Mouse (Mus musculus): ENCODE measurements around the gene Tmem132c. TPM values are rescaled to one million over a fixed set of nuclear protein-coding genes. Genes with fewer than 3 reads are reported as not detected.

Gene Tmem132c
- polyA plus RNA-seq, 1 experiment = 0.06 TPM

DNA sequence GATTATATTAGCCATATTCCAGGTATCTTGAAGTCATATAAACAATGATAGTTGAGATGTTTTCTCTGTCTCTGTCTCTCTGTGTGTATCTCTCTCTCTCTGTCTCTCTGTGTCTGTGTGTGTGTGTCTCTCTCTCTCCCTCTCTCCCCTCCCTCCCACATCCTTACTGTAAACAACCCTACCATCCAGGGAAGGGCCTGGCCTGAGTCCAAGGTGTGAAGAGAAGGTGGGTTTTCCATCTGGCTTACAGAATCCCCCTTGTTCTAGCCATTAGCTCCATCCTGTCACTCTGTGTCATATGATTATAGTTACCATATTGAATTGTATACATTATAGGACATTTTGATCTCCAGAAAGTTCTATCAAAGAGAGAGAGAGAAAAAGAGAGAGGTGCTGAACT lies 182.3 kb downstream of the Tmem132c start:
- no peaks in the 10 kb centered on the region for H3K79me2 ChIP-seq (ENCODE audit: control insufficient read depth, insufficient read depth)
- no peaks in the 10 kb centered on the region for H3K27me3 ChIP-seq (ENCODE audit: control insufficient read depth, insufficient read depth, insufficient read length)
- no peaks in the 10 kb centered on the region for H3K79me3 ChIP-seq (ENCODE audit: low read depth)
- TF ChIP-seq MYOD1 (IDR thresholded peaks at IDR 0.05; ENCODE audit: control insufficient read depth, insufficient read length, low read depth) = no peak
- no peak for TF ChIP-seq MYOG (IDR thresholded peaks at IDR 0.05; ENCODE audit: control insufficient read depth, extremely low read depth, insufficient read length)
- TF ChIP-seq FOSL1 (IDR thresholded peaks at IDR 0.05; ENCODE audit: insufficient read depth, low read length, poor library complexity, severe bottlenecking) = no peak
- TF ChIP-seq MAX (IDR thresholded peaks at IDR 0.05) = no peak
- TF ChIP-seq USF1 (IDR thresholded peaks at IDR 0.05; ENCODE audit: low read depth) = no peak
- TF ChIP-seq CEBPB (IDR thresholded peaks at IDR 0.05; ENCODE audit: low read depth) = no peak
- no peak overlapping the region for H3K4me3 ChIP-seq (ENCODE audit: insufficient read depth, poor library complexity, severe bottlenecking)
- H3ac ChIP-seq (ENCODE audit: control insufficient read depth, insufficient read length, low read depth) = no peak overlapping the region
- no peaks in the 10 kb centered on the region for H3K36me3 ChIP-seq (ENCODE audit: control insufficient read depth, insufficient read depth)

DNA sequence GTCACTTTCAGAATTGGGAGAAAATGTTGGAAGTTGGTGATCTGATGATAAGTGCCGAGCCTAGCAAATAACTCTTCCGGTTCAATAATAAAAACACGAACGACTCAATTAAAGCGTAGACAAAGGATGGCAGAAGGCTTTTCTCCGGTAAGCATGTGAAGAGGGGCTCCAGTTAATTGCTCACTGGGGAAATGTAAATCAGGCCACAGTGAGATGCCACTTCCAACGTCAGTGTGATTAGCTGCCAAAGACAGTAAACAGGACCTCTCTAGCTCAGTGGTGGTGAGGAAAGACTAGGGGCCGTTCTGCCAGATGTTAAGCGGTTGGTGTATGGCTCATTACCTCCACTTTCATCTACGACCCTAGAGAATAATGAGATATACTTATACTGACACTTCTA lies 187.5 kb downstream of the Tmem132c start:
- no peak overlapping the region for H3ac ChIP-seq (ENCODE audit: control insufficient read depth, insufficient read length, low read depth)
- H3K79me3 ChIP-seq (ENCODE audit: low read depth) = no peaks in the 10 kb centered on the region
- H3K79me2 ChIP-seq (ENCODE audit: control insufficient read depth, insufficient read depth) = no peaks in the 10 kb centered on the region
- no peaks in the 10 kb centered on the region for H3K36me3 ChIP-seq (ENCODE audit: control insufficient read depth, insufficient read depth)
- H3K27me3 ChIP-seq (ENCODE audit: control insufficient read depth, insufficient read depth, insufficient read length) = no peaks in the 10 kb centered on the region
- TF ChIP-seq MYOD1 (IDR thresholded peaks at IDR 0.05; ENCODE audit: control insufficient read depth, insufficient read length, low read depth) (no peak), MYOG (IDR thresholded peaks at IDR 0.05; ENCODE audit: control insufficient read depth, extremely low read depth, insufficient read length) (no peak), CTCF (IDR thresholded peaks at IDR 0.05; ENCODE audit: control insufficient read depth, insufficient read depth, insufficient read length) (no peak), CEBPB (IDR thresholded peaks at IDR 0.05; ENCODE audit: low read depth) (no peak), FOSL1 (IDR thresholded peaks at IDR 0.05; ENCODE audit: insufficient read depth, low read length, poor library complexity, severe bottlenecking) (no peak), USF1 (IDR thresholded peaks at IDR 0.05; ENCODE audit: low read depth) (no peak), MAX (IDR thresholded peaks at IDR 0.05) (no peak)
- no peak overlapping the region for H3K4me3 ChIP-seq (ENCODE audit: insufficient read depth, poor library complexity, severe bottlenecking)

DNA sequence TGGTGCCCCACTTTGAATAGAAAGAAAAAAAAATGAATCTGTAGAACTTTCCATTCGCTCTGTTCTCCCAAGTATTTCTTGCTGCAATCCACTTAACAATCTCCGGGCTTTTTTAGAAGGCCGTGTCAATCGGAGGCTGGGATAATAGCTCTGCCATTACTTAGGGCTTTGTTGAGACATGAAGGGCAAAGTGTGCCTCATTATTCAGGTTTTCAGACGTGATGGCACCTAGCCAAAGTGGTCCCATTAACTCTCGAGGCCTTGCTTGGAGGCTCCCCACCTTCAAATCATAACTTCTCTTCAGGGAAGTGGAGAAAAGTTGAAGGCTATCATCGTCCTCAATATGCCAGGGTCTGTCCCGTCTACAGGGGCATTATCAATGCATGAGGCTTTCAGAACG lies 190.0 kb downstream of the Tmem132c start:
- no peak overlapping the region for H3K4me3 ChIP-seq (ENCODE audit: insufficient read depth, poor library complexity, severe bottlenecking)
- H3K27me3 ChIP-seq (ENCODE audit: control insufficient read depth, insufficient read depth, insufficient read length) = no peaks in the 10 kb centered on the region
- H3K79me3 ChIP-seq (ENCODE audit: low read depth) = no peaks in the 10 kb centered on the region
- TF ChIP-seq CEBPB (IDR thresholded peaks at IDR 0.05; ENCODE audit: low read depth) (no peak), FOSL1 (IDR thresholded peaks at IDR 0.05; ENCODE audit: insufficient read depth, low read length, poor library complexity, severe bottlenecking) (no peak), MAX (IDR thresholded peaks at IDR 0.05) (no peak)
- H3ac ChIP-seq (ENCODE audit: control insufficient read depth, insufficient read length, low read depth) = no peak overlapping the region
- H3K79me2 ChIP-seq (ENCODE audit: control insufficient read depth, insufficient read depth) = no peaks in the 10 kb centered on the region
- H3K36me3 ChIP-seq (ENCODE audit: control insufficient read depth, insufficient read depth) = no peaks in the 10 kb centered on the region

DNA sequence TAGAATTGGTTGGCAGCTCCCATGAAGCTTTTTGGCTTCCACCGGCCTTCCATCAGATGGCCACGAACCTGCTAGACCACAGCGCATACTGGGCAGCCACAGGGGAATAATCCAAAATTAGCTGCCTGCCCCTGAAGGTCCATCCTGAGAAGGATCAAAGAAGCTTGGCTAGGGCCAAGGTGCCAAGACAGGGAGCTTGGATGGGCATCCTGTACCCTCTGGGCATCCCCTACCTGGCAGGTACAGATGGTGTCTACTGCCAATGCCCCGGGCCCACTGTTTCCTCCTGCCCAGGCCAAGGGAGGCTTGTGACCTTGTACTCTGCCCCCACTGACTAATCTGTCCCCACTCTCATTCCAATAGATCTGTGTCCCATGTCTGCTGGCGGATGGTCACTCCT lies 195.2 kb downstream of the Tmem132c start:
- TF ChIP-seq USF1 (IDR thresholded peaks at IDR 0.05; ENCODE audit: low read depth) (no peak), MYOD1 (IDR thresholded peaks at IDR 0.05; ENCODE audit: control insufficient read depth, insufficient read length, low read depth) (no peak), MAX (IDR thresholded peaks at IDR 0.05) (no peak), CTCF (IDR thresholded peaks at IDR 0.05; ENCODE audit: control insufficient read depth, insufficient read depth, insufficient read length) (no peak), CEBPB (IDR thresholded peaks at IDR 0.05; ENCODE audit: low read depth) (no peak), MYOG (IDR thresholded peaks at IDR 0.05; ENCODE audit: control insufficient read depth, extremely low read depth, insufficient read length) (no peak), FOSL1 (IDR thresholded peaks at IDR 0.05; ENCODE audit: insufficient read depth, low read length, poor library complexity, severe bottlenecking) (no peak)
- Histone ChIP-seq H3ac (ENCODE audit: control insufficient read depth, insufficient read length, low read depth) (no peak overlapping the region), H3K4me3 (ENCODE audit: insufficient read depth, poor library complexity, severe bottlenecking) (no peak overlapping the region), H3K27me3 (ENCODE audit: control insufficient read depth, insufficient read depth, insufficient read length) (no peaks in the 10 kb centered on the region), H3K79me2 (ENCODE audit: control insufficient read depth, insufficient read depth) (no peaks in the 10 kb centered on the region), H3K79me3 (ENCODE audit: low read depth) (no peaks in the 10 kb centered on the region), H3K36me3 (ENCODE audit: control insufficient read depth, insufficient read depth) (no peaks in the 10 kb centered on the region)

DNA sequence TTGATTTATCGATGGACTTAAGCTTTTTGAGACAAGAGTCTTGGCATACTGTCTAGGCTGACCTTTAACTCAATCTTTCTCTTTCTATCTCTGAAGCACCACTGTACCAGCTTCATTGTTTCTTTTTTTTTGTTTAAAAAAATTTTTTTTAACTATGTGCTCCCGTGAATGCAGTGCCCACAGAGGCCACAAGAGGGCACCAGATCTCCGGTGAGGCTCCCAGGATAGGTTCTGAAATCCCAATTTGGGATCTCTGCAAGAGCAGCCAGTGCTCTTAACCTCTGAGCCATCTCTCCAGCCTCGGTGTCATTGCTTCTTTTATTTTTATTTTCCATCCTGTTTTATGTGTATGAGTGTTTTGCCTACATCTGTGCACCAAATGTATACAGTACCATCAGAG lies 197.0 kb downstream of the Tmem132c start:
- Histone ChIP-seq H3K36me3 (ENCODE audit: control insufficient read depth, insufficient read depth) (no peaks in the 10 kb centered on the region), H3ac (ENCODE audit: control insufficient read depth, insufficient read length, low read depth) (no peak overlapping the region), H3K79me2 (ENCODE audit: control insufficient read depth, insufficient read depth) (no peaks in the 10 kb centered on the region), H3K79me3 (ENCODE audit: low read depth) (no peaks in the 10 kb centered on the region), H3K4me3 (ENCODE audit: insufficient read depth, poor library complexity, severe bottlenecking) (no peak overlapping the region), H3K27me3 (ENCODE audit: control insufficient read depth, insufficient read depth, insufficient read length) (no peaks in the 10 kb centered on the region)
- no peak for TF ChIP-seq FOSL1 (IDR thresholded peaks at IDR 0.05; ENCODE audit: insufficient read depth, low read length, poor library complexity, severe bottlenecking)
- TF ChIP-seq USF1 (IDR thresholded peaks at IDR 0.05; ENCODE audit: low read depth) = no peak
- TF ChIP-seq CEBPB (IDR thresholded peaks at IDR 0.05; ENCODE audit: low read depth) = no peak
- no peak for TF ChIP-seq CTCF (IDR thresholded peaks at IDR 0.05; ENCODE audit: control insufficient read depth, insufficient read depth, insufficient read length)
- TF ChIP-seq MYOG (IDR thresholded peaks at IDR 0.05; ENCODE audit: control insufficient read depth, extremely low read depth, insufficient read length) = no peak

DNA sequence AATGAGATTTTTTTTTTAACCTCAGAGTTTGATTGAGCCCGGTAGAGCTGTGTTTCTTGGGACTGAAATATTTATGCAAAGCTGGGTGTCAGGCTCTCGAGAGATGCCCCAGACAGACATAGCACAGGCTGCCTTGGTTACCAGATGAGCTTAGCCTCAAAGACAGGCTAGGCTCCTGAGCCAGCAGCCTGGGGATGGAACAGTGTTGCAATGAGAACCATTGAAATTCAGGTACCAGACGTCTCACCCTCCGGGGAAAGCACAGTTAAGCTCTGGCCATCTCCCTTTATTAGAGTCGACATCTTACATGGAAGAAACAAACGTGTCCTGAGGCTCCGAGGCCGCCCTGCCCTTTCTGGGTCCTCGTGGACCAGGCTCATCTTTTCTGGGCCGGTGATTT lies 200.4 kb downstream of the Tmem132c start:
- Histone ChIP-seq H3K79me2 (ENCODE audit: control insufficient read depth, insufficient read depth) (no peaks in the 10 kb centered on the region), H3K27me3 (ENCODE audit: control insufficient read depth, insufficient read depth, insufficient read length) (no peaks in the 10 kb centered on the region), H3K36me3 (ENCODE audit: control insufficient read depth, insufficient read depth) (no peaks in the 10 kb centered on the region), H3K79me3 (ENCODE audit: low read depth) (no peaks in the 10 kb centered on the region), H3ac (ENCODE audit: control insufficient read depth, insufficient read length, low read depth) (no peak overlapping the region), H3K4me3 (ENCODE audit: insufficient read depth, poor library complexity, severe bottlenecking) (no peak overlapping the region)
- TF ChIP-seq CEBPB (IDR thresholded peaks at IDR 0.05; ENCODE audit: low read depth) = no peak
- TF ChIP-seq CTCF (IDR thresholded peaks at IDR 0.05; ENCODE audit: control insufficient read depth, insufficient read depth, insufficient read length) = no peak
- TF ChIP-seq MAX (IDR thresholded peaks at IDR 0.05) = no peak
- no peak for TF ChIP-seq MYOD1 (IDR thresholded peaks at IDR 0.05; ENCODE audit: control insufficient read depth, insufficient read length, low read depth)
- TF ChIP-seq USF1 (IDR thresholded peaks at IDR 0.05; ENCODE audit: low read depth) = no peak
- no peak for TF ChIP-seq FOSL1 (IDR thresholded peaks at IDR 0.05; ENCODE audit: insufficient read depth, low read length, poor library complexity, severe bottlenecking)
- no peak for TF ChIP-seq MYOG (IDR thresholded peaks at IDR 0.05; ENCODE audit: control insufficient read depth, extremely low read depth, insufficient read length)
